Mouse (Mus musculus) thymus, adult 2 months (tissue): ENCODE data around the gene Myh9.

Experiments
- CTCF ChIP-seq: fragments of 200-500 bp; IDR thresholded peaks from 2 replicates; pipeline ENCODE4 v1.5.1; 2012; ENCODE audit warnings: mild to moderate bottlenecking, control low read depth, low read length, moderate library complexity, borderline replicate concordance; ENCODE audit not compliant: control insufficient read depth, poor library complexity, insufficient read depth; ENCODE audit errors: extremely low read depth
- POLR2A ChIP-seq: fragments of 200-500 bp; IDR thresholded peaks from 2 replicates; pipeline ENCODE4 v1.6.1; 2012; ENCODE audit warnings: mild to moderate bottlenecking, low read length, control low read depth, moderate library complexity; ENCODE audit not compliant: control insufficient read depth, poor library complexity, insufficient read depth; ENCODE audit errors: extremely low read depth

- TF ChIP-seq POLR2A (no peak), CTCF (no peak)
Measured at GRCm38 (mm10) chr15:77879756-77880155, 37.8 kb upstream of the Myh9 start.
